Mouse (Mus musculus): Measurements from ENCODE around the gene Nckap5.

- TF ChIP-seq CTCF (IDR thresholded peaks at IDR 0.05; ENCODE audit: control insufficient read depth, insufficient read depth, low read length) (no peak), POLR2A (IDR thresholded peaks at IDR 0.05; ENCODE audit: borderline replicate concordance, control insufficient read depth, low read depth, low read length) (no peak)
Observed at GRCm38 (mm10) chr1:126360111-126360510, 470.5 kb downstream of the Nckap5 start.
